Mouse (Mus musculus): ENCODE data around the gene Cat. TPM values are rescaled to one million over a fixed set of nuclear protein-coding genes. Genes with fewer than 3 reads are reported as not detected.

Cat gene
- polyA plus RNA-seq, 1 experiment from 2014 or later = 96.8 TPM

DNA sequence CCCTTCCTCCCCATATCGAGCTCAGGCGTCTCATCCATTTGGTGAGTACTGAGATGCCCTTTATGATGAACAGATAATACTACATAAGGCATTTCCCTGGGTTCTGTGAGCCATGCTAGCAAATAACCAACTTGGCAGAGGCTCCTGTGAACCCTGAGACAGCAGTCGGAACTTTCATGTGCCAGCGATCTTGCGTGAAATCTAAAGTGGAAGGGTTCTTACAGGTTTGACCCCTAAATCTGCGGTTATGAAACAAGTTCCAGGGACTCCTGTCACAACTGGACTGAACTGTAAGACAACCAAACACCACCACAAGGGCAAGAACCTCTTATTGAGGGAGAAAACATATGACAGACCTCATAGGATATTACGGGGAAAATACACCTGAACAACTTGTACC, 29.2 kb downstream of the Cat start:
- Histone ChIP-seq H3K36me3 (peaks cover 57% of the 10 kb centered on the region), H3K27ac (replicated peaks) (no peak overlapping the region), H3K9me3 (no peaks in the 10 kb centered on the region), H3K4me2 (no peak overlapping the region), H3K9ac (no peak overlapping the region), H3K4me3 (no peak overlapping the region), H3K27me3 (no peaks in the 10 kb centered on the region), H3K4me1 (replicated peaks) (no peaks in the 10 kb centered on the region)
- ATAC-seq (ENCODE audit: low FRiP score, low read depth) = no peak
- 96% methylated on average over 7 of the region's 7 CpGs for WGBS

DNA sequence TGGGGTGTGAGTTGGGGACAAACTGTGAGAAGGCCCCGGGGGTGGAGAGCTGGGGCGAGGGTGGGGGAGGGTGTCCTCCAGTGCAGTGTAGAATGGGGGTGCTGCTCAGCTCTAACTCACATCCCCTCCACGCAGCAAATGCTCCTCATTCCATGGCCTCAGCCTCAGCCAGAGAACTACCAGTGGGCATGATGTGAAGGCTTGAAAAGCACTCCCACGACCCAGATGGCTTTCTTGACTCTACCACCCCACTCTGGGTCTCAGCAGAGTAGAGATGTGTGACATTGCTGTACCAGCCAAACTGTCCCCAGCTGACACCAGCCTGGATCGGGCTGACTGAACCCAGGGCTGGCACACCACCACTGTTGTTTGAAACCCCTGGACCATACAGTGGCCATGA, 32.4 kb downstream of the Cat start:
- 92% methylated on average over 5 of the region's 5 CpGs for WGBS
- no peak for ATAC-seq (ENCODE audit: low FRiP score, low read depth)

GRCm38 (mm10) chr2:103450267-103450666, 34.7 kb downstream of the Cat start:
- Histone ChIP-seq H3K27me3 (no peaks in the 10 kb centered on the region), H3K4me1 (replicated peaks) (no peaks in the 10 kb centered on the region), H3K4me2 (no peak overlapping the region), H3K4me3 (no peak overlapping the region), H3K27ac (replicated peaks) (no peak overlapping the region), H3K9ac (no peak overlapping the region), H3K36me3 (peaks cover 20% of the 10 kb centered on the region), H3K9me3 (no peaks in the 10 kb centered on the region)
- WGBS = 90% methylated on average over 8 of the region's 8 CpGs
- ATAC-seq (ENCODE audit: low FRiP score, low read depth) = no peak

More for the DNA sequence above, 32.4 kb downstream of the Cat start:
- Histone ChIP-seq H3K9ac (no peak overlapping the region), H3K27ac (replicated peaks) (no peak overlapping the region), H3K27me3 (no peaks in the 10 kb centered on the region), H3K4me2 (no peak overlapping the region), H3K36me3 (peaks cover 32% of the 10 kb centered on the region), H3K4me1 (replicated peaks) (no peaks in the 10 kb centered on the region), H3K4me3 (no peak overlapping the region), H3K9me3 (no peaks in the 10 kb centered on the region)

DNA sequence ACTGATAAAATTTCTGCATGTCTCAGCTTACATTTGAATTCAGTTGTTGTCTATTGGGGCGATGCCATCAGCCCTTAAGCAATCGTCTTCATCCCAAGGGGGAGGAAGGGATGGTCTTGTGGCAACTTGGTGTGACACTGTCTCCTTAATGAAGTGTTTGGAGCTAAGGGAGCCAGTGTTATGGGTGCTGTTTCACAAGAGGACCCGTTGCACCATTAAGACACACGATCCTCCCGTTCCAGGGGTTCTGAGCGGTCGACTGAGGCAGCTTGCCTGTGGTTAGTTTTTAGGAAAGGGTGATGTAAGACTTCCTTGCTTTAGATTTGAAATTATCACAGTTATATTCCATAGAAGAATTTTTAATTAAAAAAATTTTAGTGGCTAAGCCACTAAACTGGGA, 35.1 kb downstream of the Cat start:
- ATAC-seq (ENCODE audit: low FRiP score, low read depth) = no peak
- no peaks in the 10 kb centered on the region for H3K27me3 ChIP-seq
- no peak overlapping the region for H3K27ac ChIP-seq (replicated peaks)
- no peak overlapping the region for H3K4me2 ChIP-seq
- no peaks in the 10 kb centered on the region for H3K9me3 ChIP-seq
- H3K9ac ChIP-seq = no peak overlapping the region
- no peak overlapping the region for H3K4me3 ChIP-seq
- no peaks in the 10 kb centered on the region for H3K4me1 ChIP-seq (replicated peaks)
- peaks cover 16% of the 10 kb centered on the region for H3K36me3 ChIP-seq
- 89% methylated on average over 7 of the region's 7 CpGs for WGBS

DNA sequence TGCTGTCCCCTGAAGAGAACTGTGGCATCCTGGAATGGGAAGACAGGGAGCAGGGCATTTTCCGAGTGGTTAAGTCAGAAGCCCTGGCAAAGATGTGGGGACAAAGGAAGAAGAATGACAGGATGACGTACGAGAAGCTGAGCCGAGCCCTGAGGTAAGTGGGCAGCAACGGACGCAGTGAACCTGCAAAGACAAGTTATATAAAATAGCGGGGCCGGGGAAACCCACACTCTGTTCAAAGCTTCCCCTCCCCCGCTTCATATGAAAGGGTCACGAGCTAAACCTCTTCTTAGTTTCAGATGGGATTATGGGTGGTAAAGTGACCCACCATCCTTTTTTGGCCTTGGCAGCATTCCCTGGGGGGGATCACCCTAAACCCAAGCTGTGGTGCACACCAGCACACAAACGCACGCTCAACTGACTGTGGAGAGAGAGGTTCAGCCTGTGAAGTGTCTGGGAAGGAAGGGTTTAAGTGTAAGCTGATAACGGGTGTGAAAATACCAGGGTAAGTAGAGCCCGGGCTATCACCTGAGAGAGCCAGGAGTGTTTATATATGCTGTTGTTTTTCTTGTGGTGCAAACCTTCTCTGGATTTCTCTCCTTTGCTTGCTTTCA, 35.9 kb downstream of the Cat start:
- 57% methylated on average over 14 of the region's 14 CpGs for WGBS
- Histone ChIP-seq H3K4me1 (replicated peaks) (no peaks in the 10 kb centered on the region), H3K4me3 (no peak overlapping the region), H3K27ac (replicated peaks) (no peak overlapping the region), H3K9ac (no peak overlapping the region), H3K9me3 (no peaks in the 10 kb centered on the region), H3K27me3 (no peaks in the 10 kb centered on the region), H3K4me2 (no peak overlapping the region), H3K36me3 (peaks cover 8% of the 10 kb centered on the region; the same call in 1 of the 2 replicates)
- ATAC-seq (ENCODE audit: low FRiP score, low read depth) = no peak

- Histone ChIP-seq H3K9me3 (no peaks in the 10 kb centered on the region), H3K4me2 (no peak overlapping the region), H3K4me1 (replicated peaks) (no peaks in the 10 kb centered on the region), H3K27ac (replicated peaks) (no peak overlapping the region), H3K27me3 (no peaks in the 10 kb centered on the region), H3K4me3 (no peak overlapping the region), H3K9ac (no peak overlapping the region), H3K36me3 (no peaks in the 10 kb centered on the region)
- WGBS = 90% methylated on average over 6 of the region's 6 CpGs
- ATAC-seq (ENCODE audit: low FRiP score, low read depth) = no peak
These were observed 38.6 kb downstream of the Cat start for GRCm38 (mm10) chr2:103446326-103446725.

DNA sequence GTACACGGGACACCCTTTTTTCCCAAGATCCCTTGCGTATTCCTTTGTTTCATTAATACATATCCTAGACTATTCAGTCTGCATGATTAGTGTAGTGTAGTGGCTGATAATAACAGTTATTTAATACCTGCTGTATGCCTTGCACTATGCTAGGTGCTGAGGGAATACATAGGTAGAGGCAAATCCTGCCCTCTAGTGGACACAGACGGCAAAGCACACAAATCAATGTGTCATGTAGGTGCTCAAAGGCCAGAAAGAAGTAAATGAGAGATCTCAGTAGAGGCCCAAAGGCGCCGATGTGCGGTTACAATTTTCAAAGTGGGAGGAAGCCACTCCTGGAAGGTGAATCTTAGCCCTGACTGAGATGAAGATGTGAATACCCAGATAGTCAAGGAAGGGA, 39.2 kb downstream of the Cat start:
- no peak overlapping the region for H3K9ac ChIP-seq
- H3K27me3 ChIP-seq = no peaks in the 10 kb centered on the region
- no peak overlapping the region for H3K4me2 ChIP-seq
- WGBS = 65% methylated on average over 6 of the region's 6 CpGs
- H3K4me1 ChIP-seq (replicated peaks) = no peaks in the 10 kb centered on the region
- H3K36me3 ChIP-seq = no peaks in the 10 kb centered on the region
- no peaks in the 10 kb centered on the region for H3K9me3 ChIP-seq
- no peak overlapping the region for H3K4me3 ChIP-seq
- H3K27ac ChIP-seq (replicated peaks) = no peak overlapping the region
- no peak for ATAC-seq (ENCODE audit: low FRiP score, low read depth)

DNA sequence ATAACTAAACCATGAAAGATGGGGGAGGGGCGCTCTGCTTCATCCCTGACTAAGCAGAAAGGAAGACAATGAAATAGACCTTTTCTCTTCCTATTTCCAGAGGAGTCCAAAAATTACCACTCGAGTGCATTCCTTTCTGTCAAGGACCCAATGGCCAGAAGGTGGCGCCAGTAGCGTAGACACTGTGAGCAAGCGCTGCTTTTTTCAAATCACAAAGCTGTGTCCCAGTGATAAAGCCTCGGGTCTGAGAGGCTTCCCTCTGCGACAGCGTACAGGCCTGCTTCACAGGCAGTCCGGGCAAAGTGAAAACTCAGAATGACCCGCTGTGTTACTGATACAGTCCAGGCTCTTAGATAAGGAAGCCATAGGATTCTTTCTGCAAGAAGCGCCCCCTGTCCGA, 45.2 kb downstream of the Cat start:
- WGBS = 4% methylated on average over 12 of the region's 12 CpGs
- Histone ChIP-seq H3K9ac (no peak overlapping the region), H3K4me3 (peak overlapping the region; percentile 23), H3K4me2 (peak overlapping the region; percentile 49), H3K4me1 (replicated peaks) (no peaks in the 10 kb centered on the region), H3K27me3 (no peaks in the 10 kb centered on the region), H3K9me3 (no peaks in the 10 kb centered on the region), H3K27ac (replicated peaks) (no peak overlapping the region), H3K36me3 (no peaks in the 10 kb centered on the region)
- ATAC-seq (ENCODE audit: low FRiP score, low read depth) = peak; percentile 70; the same call in 1 of the 2 replicates

DNA sequence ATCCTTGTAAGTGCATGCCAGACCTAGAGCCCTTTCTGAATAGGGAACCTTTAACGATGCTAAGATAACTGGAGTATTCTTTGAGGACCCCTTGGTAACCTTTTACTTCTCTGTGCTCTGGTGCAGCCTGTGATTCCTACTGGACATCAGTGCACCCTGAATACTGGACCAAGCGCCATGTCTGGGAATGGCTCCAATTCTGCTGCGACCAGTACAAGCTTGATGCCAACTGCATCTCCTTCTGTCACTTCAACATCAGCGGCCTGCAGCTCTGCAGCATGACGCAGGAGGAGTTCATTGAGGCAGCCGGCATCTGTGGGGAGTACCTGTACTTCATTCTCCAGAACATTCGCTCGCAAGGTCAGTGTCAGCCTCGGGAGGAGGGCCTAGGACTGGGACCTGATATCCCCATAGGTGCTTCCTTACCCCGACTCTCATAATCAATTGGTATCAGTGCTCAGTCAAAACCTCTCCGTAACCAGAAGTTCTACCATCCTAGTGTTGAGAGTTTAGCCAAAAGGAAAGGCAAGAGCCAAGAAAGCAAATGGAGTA, 45.8 kb downstream of the Cat start:
- H3K27me3 ChIP-seq = no peaks in the 10 kb centered on the region
- H3K9ac ChIP-seq = no peak overlapping the region
- no peaks in the 10 kb centered on the region for H3K36me3 ChIP-seq
- no peak overlapping the region for H3K4me2 ChIP-seq
- no peaks in the 10 kb centered on the region for H3K9me3 ChIP-seq
- no peaks in the 10 kb centered on the region for H3K4me1 ChIP-seq (replicated peaks)
- ATAC-seq (ENCODE audit: low FRiP score, low read depth) = peak; percentile 20; the same call in 1 of the 2 replicates
- WGBS = 88% methylated on average over 11 of the region's 11 CpGs
- no peak overlapping the region for H3K4me3 ChIP-seq
- H3K27ac ChIP-seq (replicated peaks) = no peak overlapping the region

DNA sequence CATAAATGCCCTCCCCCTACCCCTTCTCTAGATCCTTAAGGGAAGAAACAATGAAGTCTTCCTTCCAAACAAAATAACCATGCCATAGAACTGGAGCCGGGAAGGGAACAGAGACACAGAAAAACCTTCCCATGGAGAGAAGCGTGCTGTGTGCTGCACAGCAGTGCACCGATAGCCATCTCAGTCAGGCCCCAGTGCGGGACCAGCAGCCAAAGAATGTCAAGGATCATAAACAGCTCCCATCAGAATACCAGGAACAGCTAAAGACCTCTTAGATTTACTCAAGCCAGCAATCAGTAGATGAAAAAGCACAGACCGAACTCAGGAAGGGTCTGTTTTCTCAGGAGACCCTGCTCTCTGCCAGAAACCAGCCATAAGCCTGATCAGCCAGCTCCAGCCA, 48.4 kb downstream of the Cat start:
- Histone ChIP-seq H3K4me3 (no peak overlapping the region), H3K27ac (replicated peaks) (no peak overlapping the region), H3K27me3 (no peaks in the 10 kb centered on the region), H3K9me3 (no peaks in the 10 kb centered on the region), H3K4me2 (no peak overlapping the region), H3K4me1 (replicated peaks) (no peaks in the 10 kb centered on the region), H3K36me3 (no peaks in the 10 kb centered on the region), H3K9ac (no peak overlapping the region)
- WGBS = 60% methylated on average over 5 of the region's 5 CpGs
- no peak for ATAC-seq (ENCODE audit: low FRiP score, low read depth)

DNA sequence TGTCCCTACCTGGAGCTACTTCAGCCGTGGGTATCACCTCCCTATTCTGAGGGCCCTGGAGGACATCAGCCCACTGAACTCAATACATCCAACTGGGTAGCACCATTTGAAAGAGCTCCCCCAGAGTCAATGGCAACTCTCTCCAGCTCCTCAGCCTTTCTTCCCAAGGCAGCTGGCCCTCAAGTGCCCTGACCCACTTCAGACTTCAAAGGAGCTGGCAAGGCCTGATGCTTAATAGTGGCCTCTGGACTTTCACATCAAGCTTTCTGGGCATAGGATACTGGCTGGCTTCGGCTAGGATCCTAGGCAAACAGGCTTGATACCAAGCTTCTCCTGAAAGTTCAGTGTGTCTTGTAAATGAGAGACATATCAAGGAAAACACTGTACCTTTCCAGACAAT, 49.9 kb downstream of the Cat start:
- H3K27ac ChIP-seq (replicated peaks) = no peak overlapping the region
- no peaks in the 10 kb centered on the region for H3K4me1 ChIP-seq (replicated peaks)
- H3K36me3 ChIP-seq = no peaks in the 10 kb centered on the region
- ATAC-seq (ENCODE audit: low FRiP score, low read depth) = no peak
- H3K9ac ChIP-seq = no peak overlapping the region
- H3K4me2 ChIP-seq = no peak overlapping the region
- H3K9me3 ChIP-seq = no peaks in the 10 kb centered on the region
- WGBS = 82% methylated on average over 2 of the region's 2 CpGs
- no peaks in the 10 kb centered on the region for H3K27me3 ChIP-seq
- H3K4me3 ChIP-seq = no peak overlapping the region

DNA sequence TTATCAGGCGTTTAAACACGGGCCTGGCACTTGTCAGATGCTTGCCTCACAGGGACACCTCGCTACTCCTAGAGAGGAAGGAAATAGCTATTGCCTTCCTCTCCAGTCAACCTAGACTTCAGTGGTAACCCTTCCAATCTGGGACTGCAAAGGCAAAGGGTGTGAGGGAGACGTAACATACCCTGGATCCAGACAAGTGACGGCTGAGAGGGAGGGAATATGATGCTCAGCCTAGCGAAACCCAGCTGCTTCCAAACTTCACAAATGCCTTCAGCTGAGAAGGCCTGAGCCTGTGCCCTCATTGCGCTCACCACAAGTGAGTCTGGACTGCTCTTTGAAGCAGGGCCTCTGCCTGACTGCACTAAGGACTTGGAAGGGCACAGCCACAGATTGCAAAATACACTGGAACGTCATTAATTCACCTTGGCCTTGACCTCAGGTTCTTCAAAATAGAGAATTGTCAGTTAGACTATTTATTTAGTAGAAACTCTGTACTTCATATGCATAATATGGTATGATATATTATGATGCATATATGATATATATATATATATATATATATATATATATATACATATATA, 52.2 kb downstream of the Cat start:
- no peak for ATAC-seq (ENCODE audit: low FRiP score, low read depth)
- 80% methylated on average over 8 of the region's 8 CpGs for WGBS

DNA sequence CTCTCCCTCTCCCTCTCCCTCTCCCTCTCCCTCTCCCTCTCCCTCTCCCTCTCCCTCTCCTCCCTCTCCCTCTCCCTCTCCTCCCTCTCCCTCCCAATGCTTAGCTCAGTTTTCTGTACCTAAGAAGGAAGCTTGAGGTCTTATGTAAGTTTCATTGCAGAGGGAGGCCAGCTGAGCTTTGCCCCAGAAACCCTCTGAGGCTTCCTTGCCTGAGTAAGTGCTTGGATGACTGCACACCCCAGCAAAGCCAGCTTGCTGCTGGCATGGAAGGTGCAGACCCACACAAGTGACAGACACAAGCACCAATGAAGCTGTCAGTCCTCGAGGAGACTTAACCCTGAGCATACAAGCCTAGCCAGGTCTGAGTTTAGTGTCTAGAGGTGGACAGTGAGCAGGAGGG, 54.2 kb downstream of the Cat start:
- ATAC-seq (ENCODE audit: low FRiP score, low read depth) = no peak
- no peaks in the 10 kb centered on the region for H3K4me1 ChIP-seq (replicated peaks)
- 59% methylated on average over 1 of the region's 1 CpGs for WGBS
- no peaks in the 10 kb centered on the region for H3K9me3 ChIP-seq
- H3K4me2 ChIP-seq = no peak overlapping the region
- no peaks in the 10 kb centered on the region for H3K27me3 ChIP-seq
- H3K4me3 ChIP-seq = no peak overlapping the region
- H3K27ac ChIP-seq (replicated peaks) = no peak overlapping the region
- H3K9ac ChIP-seq = no peak overlapping the region
- no peaks in the 10 kb centered on the region for H3K36me3 ChIP-seq

More for the DNA sequence above, 52.2 kb downstream of the Cat start:
- H3K4me3 ChIP-seq = no peak overlapping the region
- H3K4me1 ChIP-seq (replicated peaks) = no peaks in the 10 kb centered on the region
- H3K9me3 ChIP-seq = no peaks in the 10 kb centered on the region
- H3K4me2 ChIP-seq = no peak overlapping the region
- H3K36me3 ChIP-seq = no peaks in the 10 kb centered on the region
- no peak overlapping the region for H3K27ac ChIP-seq (replicated peaks)
- no peak overlapping the region for H3K9ac ChIP-seq
- no peaks in the 10 kb centered on the region for H3K27me3 ChIP-seq
